Mouse (Mus musculus) CH12.LX (cell line): ENCODE data around the gene Fkbp14. TPM values are rescaled to one million over a fixed set of nuclear protein-coding genes. Genes with fewer than 3 reads are reported as not detected.

ENCODE experiments used
- DNase-seq: peaks from one replicate; pipeline ENCODE4 v3.0.0-alpha.2; 2013; ENCODE audit errors: extremely low read depth
- H3K27ac ChIP-seq: 2 replicates; pipeline ENCODE4 v1.5.1; 2012; ENCODE audit warnings: low read depth, mild to moderate bottlenecking, control low read depth, moderate library complexity; ENCODE audit not compliant: insufficient read depth
- H3K27me3 ChIP-seq: replicated peaks from 2 replicates; pipeline ENCODE3; 2012; ENCODE audit warnings: inconsistent platforms
- H3K36me3 ChIP-seq, 2 experiments: replicated peaks in 1 of 2; 2 replicates each; pipeline versions ENCODE3 to v1.6.1; 2012; ENCODE audit warnings: inconsistent platforms in 1 of 2, low read length in 1 of 2, mild to moderate bottlenecking in 1 of 2, mixed read lengths in 1 of 2, moderate library complexity in 1 of 2; ENCODE audit not compliant: control insufficient read depth in 1 of 2, insufficient read depth in 1 of 2
- H3K4me1 ChIP-seq, 2 experiments: 2 replicates each; pipeline ENCODE4 v1.6.1; 2012; ENCODE audit warnings: inconsistent platforms in 1 of 2, moderate library complexity in 1 of 2; ENCODE audit not compliant: insufficient read depth in 2 of 2, control insufficient read depth in 1 of 2
- H3K4me2 ChIP-seq: 2 replicates; pipeline ENCODE4 v1.6.1; 2012; ENCODE audit warnings: low read depth, mild to moderate bottlenecking, control low read depth; ENCODE audit not compliant: poor library complexity, insufficient read depth, severe bottlenecking
- H3K4me3 ChIP-seq, 3 experiments: fragments of 150-350 bp in 1 of 3; sonication (generic) in 1 of 3; replicated peaks in 1 of 3; 2 replicates each; pipeline versions ENCODE3 to v1.5.1; 2011 to 2012; ENCODE audit warnings: low read depth in 2 of 3, low read length in 2 of 3, mild to moderate bottlenecking in 2 of 3, moderate library complexity in 2 of 3, control low read depth in 1 of 3, improper control_type of control experiment in 1 of 3, inconsistent platforms in 1 of 3, mixed read lengths in 1 of 3; ENCODE audit not compliant: poor library complexity in 1 of 3
- H3K79me2 ChIP-seq: replicated peaks from 2 replicates; pipeline ENCODE4 v1.6.1; 2012; ENCODE audit warnings: mild to moderate bottlenecking, moderate library complexity; ENCODE audit not compliant: control insufficient read depth, poor library complexity, insufficient read depth, severe bottlenecking; ENCODE audit errors: extremely low read depth
- H3K9ac ChIP-seq: 2 replicates; pipeline ENCODE4 v1.6.1; 2012; ENCODE audit warnings: low read depth, mild to moderate bottlenecking, control low read depth, moderate library complexity; ENCODE audit not compliant: insufficient read depth
- H3K9me3 ChIP-seq: replicated peaks from 2 replicates; pipeline ENCODE3; 2012; ENCODE audit warnings: low read length, inconsistent platforms, mixed read lengths
- BHLHE40 ChIP-seq: IDR thresholded peaks from 2 replicates; pipeline ENCODE4 v1.6.1; 2011; ENCODE audit warnings: mild to moderate bottlenecking, low read depth, low read length, improper control_type of control experiment
- CHD2 ChIP-seq: IDR thresholded peaks from 2 replicates; pipeline ENCODE4 v1.6.1; 2011; ENCODE audit warnings: low read length, improper control_type of control experiment
- CTCF ChIP-seq, 2 experiments: IDR thresholded peaks in 1 of 2; conservative IDR thresholded peaks in 1 of 2; 2 replicates each; pipeline ENCODE4 v1.5.1; 2011 to 2012; ENCODE audit warnings: low read depth in 2 of 2, low read length in 2 of 2, improper control_type of control experiment in 1 of 2, inconsistent platforms in 1 of 2, mild to moderate bottlenecking in 1 of 2, moderate library complexity in 1 of 2
- EP300 ChIP-seq: IDR thresholded peaks from 2 replicates; pipeline ENCODE4 v1.6.1; 2011; ENCODE audit warnings: low read length, improper control_type of control experiment
- ETS1 ChIP-seq: conservative IDR thresholded peaks from 2 replicates; pipeline ENCODE4 v1.6.1; 2012; ENCODE audit warnings: low read depth, mild to moderate bottlenecking, inconsistent platforms, low read length, improper control_type of control experiment, moderate library complexity
- GABPA ChIP-seq: IDR thresholded peaks from 2 replicates; pipeline ENCODE4 v1.6.1; 2012; ENCODE audit warnings: low read depth, low read length, improper control_type of control experiment, inconsistent platforms; ENCODE audit not compliant: insufficient replicate concordance
- MAFK ChIP-seq: IDR thresholded peaks from 2 replicates; pipeline ENCODE4 v1.6.1; 2011; ENCODE audit warnings: low read length, improper control_type of control experiment; ENCODE audit not compliant: insufficient replicate concordance
- MAZ ChIP-seq: IDR thresholded peaks from 2 replicates; pipeline ENCODE4 v1.6.1; 2012; ENCODE audit warnings: low read depth, mild to moderate bottlenecking, inconsistent platforms, low read length, improper control_type of control experiment, moderate library complexity
- MYC ChIP-seq: IDR thresholded peaks from 2 replicates; pipeline ENCODE4 v1.6.1; 2011; ENCODE audit warnings: low read depth, mild to moderate bottlenecking, improper control_type of control experiment, low read length
- POLR2AphosphoS2 ChIP-seq: IDR thresholded peaks from 2 replicates; pipeline ENCODE4 v1.6.1; 2011; ENCODE audit warnings: low read depth, low read length, improper control_type of control experiment
- RAD21 ChIP-seq: IDR thresholded peaks from 2 replicates; pipeline ENCODE4 v1.6.1; 2011; ENCODE audit warnings: low read depth, mild to moderate bottlenecking, low read length, improper control_type of control experiment, moderate library complexity
- ZKSCAN1 ChIP-seq: IDR thresholded peaks from 2 replicates; pipeline ENCODE4 v1.6.1; 2012; ENCODE audit warnings: low read depth, inconsistent platforms, low read length, improper control_type of control experiment, borderline replicate concordance
- ZNF384 ChIP-seq: IDR thresholded peaks from 2 replicates; pipeline ENCODE4 v1.6.1; 2012; ENCODE audit warnings: low read depth, low read length, improper control_type of control experiment, inconsistent platforms
- dilution Hi-C: fragments of 300-500 bp; cut with MboI; formaldehyde crosslinking; loops from 2 replicates; pipeline ENCODE4 v1.14.3; 2020; ENCODE audit warnings: low sequenced_read_pairs; ENCODE audit not compliant: extremely low pct_unique_long_range_greater_than_20kb, extremely low pct_ligation_motif_present
- in situ Hi-C: fragments of 300-500 bp; cut with MboI; formaldehyde crosslinking; loops from 3 replicates; pipeline ENCODE4 v1.14.3; 2019; ENCODE audit warnings: low sequenced_read_pairs, low pct_ligation_motif_present, low pct_unique_long_range_greater_than_20kb, mixed read lengths
- polyA plus RNA-seq: library from polyadenylated mRNA; unstranded; fragments of >175 nt; gene quantifications from 2 replicates; pipeline ENCODE4 v1.2.1, GENCODE M21; 2012; ENCODE audit warnings: low read depth; ENCODE audit not compliant: insufficient read length
- total RNA-seq, 2 experiments: library from RNA; depleted of rRNA; stranded (reverse); fragments of 300-350 nt in 1 of 2; fragments of >200 nt in 1 of 2; gene quantifications; 2 replicates each; pipeline ENCODE4 v1.2.3; 2012 to 2014

Fkbp14 gene
- total and polyA plus RNA-seq, 3 experiments, result 0.50 to 0.95 (median 0.68) TPM

GRCm38 (mm10) chr6:54558466-54558865, 38.6 kb downstream of the Fkbp14 start:
- DNase-seq, result no peak
- Histone ChIP-seq H3K4me1 (peaks cover 0 to 13% of the 10 kb centered on the region in 2 experiments; a peak in 3 of 4 replicates), H3K27ac (no peak overlapping the region), H3K4me2 (no peak overlapping the region), H3K9ac (no peak overlapping the region), H3K79me2 (no peaks in the 10 kb centered on the region), H3K27me3 (no peaks in the 10 kb centered on the region), H3K9me3 (no peaks in the 10 kb centered on the region), H3K4me3 (no peak overlapping the region), H3K36me3 (no peaks in the 10 kb centered on the region)
- TF ChIP-seq BHLHE40, result no peak
- in situ Hi-C loops (no loop called here), dilution Hi-C loops (no loop called here)

DNA sequence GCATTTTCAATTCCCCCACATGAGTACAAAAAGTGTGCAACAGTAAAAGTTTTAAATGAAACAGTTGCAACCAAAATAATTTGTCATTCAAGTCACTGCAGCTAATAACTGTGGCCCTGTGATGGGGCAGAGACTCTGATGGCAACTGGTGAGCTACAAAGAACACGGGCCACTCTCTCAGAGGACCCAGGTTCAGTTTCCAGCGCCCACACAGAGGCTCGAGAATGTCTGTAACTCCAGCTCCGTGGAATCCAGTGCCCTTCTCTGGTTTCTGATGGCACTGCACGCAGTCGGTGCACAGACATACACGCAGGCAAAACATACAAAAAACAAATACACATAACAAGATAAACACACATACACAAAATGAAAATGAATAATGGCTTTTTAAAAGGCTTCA, 39.4 kb downstream of the Fkbp14 start:
- in situ Hi-C loops, result no loop called here
- DNase-seq, result no peak
- no peaks in the 10 kb centered on the region for H3K9me3 ChIP-seq
- dilution Hi-C loops, result no loop called here
- TF ChIP-seq RAD21 (no peak), CHD2 (no peak), EP300 (no peak), ETS1 (no peak), MAFK (no peak), GABPA (no peak), ZNF384 (no peak), POLR2AphosphoS2 (no peak), MAZ (no peak), BHLHE40 (no peak), MYC (no peak)
- H3K27me3 ChIP-seq, result no peaks in the 10 kb centered on the region
- no peak overlapping the region for H3K9ac ChIP-seq
- H3K36me3 ChIP-seq, result no peaks in the 10 kb centered on the region
- H3K79me2 ChIP-seq, result no peaks in the 10 kb centered on the region
- peaks cover 0 to 19% of the 10 kb centered on the region in 2 experiments; a peak in 3 of 4 replicates for H3K4me1 ChIP-seq
- no peak overlapping the region for H3K27ac ChIP-seq
- no peak overlapping the region for H3K4me2 ChIP-seq
- no peak overlapping the region for H3K4me3 ChIP-seq

- H3K27me3 ChIP-seq, result no peaks in the 10 kb centered on the region
- dilution Hi-C loops (no loop called here), in situ Hi-C loops (no loop called here)
- H3K9ac ChIP-seq, result no peak overlapping the region
- H3K79me2 ChIP-seq, result no peaks in the 10 kb centered on the region
- TF ChIP-seq POLR2AphosphoS2, result no peak
- TF ChIP-seq ZKSCAN1, result no peak
- TF ChIP-seq CTCF (conservative IDR thresholded peaks at IDR 0.05 in 1 of 2, IDR thresholded peaks at IDR 0.05 in 1 of 2; ENCODE audit: low read depth in 2 of 2, low read length in 2 of 2), result no peak
- H3K4me2 ChIP-seq, result no peak overlapping the region
- no peak for DNase-seq
- H3K36me3 ChIP-seq, result no peaks in the 10 kb centered on the region
- H3K4me3 ChIP-seq, result no peak overlapping the region
- H3K27ac ChIP-seq, result no peak overlapping the region
- H3K9me3 ChIP-seq, result no peaks in the 10 kb centered on the region
- peaks cover 0 to 19% of the 10 kb centered on the region in 2 experiments; a peak in 3 of 4 replicates for H3K4me1 ChIP-seq
These were observed 41.3 kb downstream of the Fkbp14 start for GRCm38 (mm10) chr6:54555816-54556215.
